Mouse (Mus musculus) ES-Bruce4 (cell line): ENCODE results near the gene Dpp4.

Experiments
- CTCF ChIP-seq: IDR thresholded peaks from one replicate; pipeline ENCODE4 v1.8.1; 2011; ENCODE audit warnings: low read depth, low read length
- EP300 ChIP-seq: IDR thresholded peaks from 2 replicates; pipeline ENCODE4 v1.6.1; 2011; ENCODE audit warnings: low read depth, low read length; ENCODE audit not compliant: insufficient read depth
- POLR2A ChIP-seq: IDR thresholded peaks from one replicate; pipeline ENCODE4 v1.8.1; 2011; ENCODE audit warnings: low read length; ENCODE audit not compliant: insufficient read depth

GRCm38 (mm10) chr2:62341061-62341733, 70.8 kb downstream of the Dpp4 start:
- TF ChIP-seq CTCF (no peak), POLR2A (no peak), EP300 (no peak)
